Mouse (Mus musculus): ENCODE measurements at regions not wholly inside any gene's neighbourhood (a gene's known extent, or its start where the extent isn't known, plus 50 kb on each side); places are given as distances from the start of the nearest gene placed in this dataset.

GRCm38 (mm10) chr2:167821186-167821585, 110.7 kb upstream of the Ptpn1 start:
- no peak for ATAC-seq (ENCODE audit: low TSS enrichment)

DNA sequence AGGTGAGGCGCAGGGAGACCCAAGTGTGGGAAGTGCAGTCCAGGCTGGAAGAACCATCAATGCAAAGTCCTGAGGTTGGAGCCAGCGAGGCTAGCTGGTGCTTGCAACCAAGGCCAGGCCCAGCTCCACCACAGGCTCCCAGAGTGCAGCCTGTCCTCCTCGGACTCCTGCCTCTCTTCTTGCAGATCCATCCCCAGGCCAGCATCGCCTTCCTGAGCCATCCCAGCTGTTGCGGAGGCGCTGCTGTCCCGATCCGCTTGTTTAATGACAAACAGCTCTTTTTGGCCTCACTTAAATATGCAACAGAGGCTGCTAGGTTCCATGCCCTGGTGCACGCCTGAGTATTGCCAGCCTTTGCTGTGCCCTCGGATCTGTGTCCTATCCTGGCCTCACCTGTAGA, 113.1 kb upstream of the Ptpn1 start:
- no peak for ATAC-seq (ENCODE audit: low TSS enrichment)

GRCm38 (mm10) chr2:167817030-167817429, 114.8 kb upstream of the Ptpn1 start:
- ATAC-seq (ENCODE audit: low TSS enrichment): no peak; the same call in 1 of the 2 replicates

- no peak for ATAC-seq (ENCODE audit: low TSS enrichment)
Observed at GRCm38 (mm10) chr2:167815123-167815522, 116.7 kb upstream of the Ptpn1 start.

GRCm38 (mm10) chr2:167809256-167809655, 119.6 kb upstream of the Tmem189 start:
- no peak for ATAC-seq (ENCODE audit: low TSS enrichment)

- ATAC-seq (ENCODE audit: low TSS enrichment): no peak
Observed at GRCm38 (mm10) chr2:167805629-167806304, 116.1 kb upstream of the Tmem189 start.

DNA sequence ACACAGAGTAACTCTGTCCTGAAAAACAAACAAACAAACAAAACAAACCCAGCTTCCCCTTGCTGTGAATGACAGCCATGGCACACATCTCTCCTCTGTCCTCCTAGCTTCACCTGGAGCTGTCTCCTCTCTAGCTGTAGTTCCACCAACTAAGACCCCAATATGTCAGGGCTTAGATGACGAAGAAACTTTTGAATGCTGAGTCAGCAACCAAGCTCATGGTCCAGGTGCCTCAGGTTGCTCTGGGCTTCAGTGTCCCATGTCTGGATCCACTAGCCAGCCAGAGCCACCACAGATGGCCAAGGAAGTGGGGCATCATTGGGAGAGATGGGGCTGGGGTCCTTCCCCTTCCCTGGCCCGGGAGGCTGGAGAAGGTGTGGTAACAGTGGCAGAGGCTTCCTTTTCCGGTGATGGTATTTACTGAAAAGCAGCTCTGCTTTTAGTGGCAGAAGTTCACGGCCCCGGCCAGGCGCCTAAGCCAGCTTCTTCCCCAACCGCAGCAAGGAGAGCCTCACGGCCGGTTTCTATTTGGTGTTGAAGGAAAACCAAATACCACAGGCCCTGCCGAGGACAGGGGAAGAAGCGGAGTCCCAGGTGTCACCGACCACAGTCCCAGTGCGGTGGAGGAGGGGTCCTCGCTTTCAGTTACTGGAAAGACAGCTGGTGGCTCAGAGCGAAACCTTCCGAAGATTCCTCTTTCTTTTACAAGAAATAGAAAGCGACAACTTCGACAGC, 115.0 kb upstream of the Tmem189 start:
- no peak for ATAC-seq (ENCODE audit: low TSS enrichment)

- no peak for ATAC-seq (ENCODE audit: low TSS enrichment)
Observed at GRCm38 (mm10) chr2:167802494-167802893, 112.9 kb upstream of the Tmem189 start.

GRCm38 (mm10) chr2:167801389-167801788, 111.8 kb upstream of the Tmem189 start:
- ATAC-seq (ENCODE audit: low TSS enrichment): no peak

DNA sequence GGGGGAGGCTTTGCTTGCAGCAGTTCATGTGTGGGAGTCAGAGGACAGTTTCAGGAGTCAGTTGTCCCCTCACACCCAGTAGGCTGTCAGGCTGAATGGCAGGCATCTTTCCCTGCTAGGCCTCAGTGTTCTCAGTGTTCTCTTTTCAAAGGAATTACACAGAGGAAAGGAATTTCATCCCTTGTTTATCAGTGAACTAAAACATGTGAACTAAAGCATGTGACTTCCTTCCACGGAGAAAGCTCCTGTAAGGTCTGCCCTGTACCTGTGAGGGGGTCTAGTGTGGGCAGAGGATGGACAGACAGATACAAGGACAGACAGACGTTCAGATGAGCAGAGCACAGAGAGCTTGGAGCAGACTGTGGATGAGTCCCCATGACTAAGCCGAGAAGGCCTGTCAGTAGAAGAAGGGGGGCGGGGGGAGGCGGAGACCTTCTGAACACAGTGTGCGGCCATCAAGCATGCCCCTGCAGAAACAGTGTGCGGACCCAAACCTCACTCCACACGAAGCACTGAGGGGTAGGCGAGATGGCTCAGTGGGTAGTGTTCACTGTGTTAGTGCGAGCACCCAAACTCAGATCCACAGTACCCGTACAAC, 111.1 kb upstream of the Tmem189 start:
- ATAC-seq (ENCODE audit: low TSS enrichment): no peak

DNA sequence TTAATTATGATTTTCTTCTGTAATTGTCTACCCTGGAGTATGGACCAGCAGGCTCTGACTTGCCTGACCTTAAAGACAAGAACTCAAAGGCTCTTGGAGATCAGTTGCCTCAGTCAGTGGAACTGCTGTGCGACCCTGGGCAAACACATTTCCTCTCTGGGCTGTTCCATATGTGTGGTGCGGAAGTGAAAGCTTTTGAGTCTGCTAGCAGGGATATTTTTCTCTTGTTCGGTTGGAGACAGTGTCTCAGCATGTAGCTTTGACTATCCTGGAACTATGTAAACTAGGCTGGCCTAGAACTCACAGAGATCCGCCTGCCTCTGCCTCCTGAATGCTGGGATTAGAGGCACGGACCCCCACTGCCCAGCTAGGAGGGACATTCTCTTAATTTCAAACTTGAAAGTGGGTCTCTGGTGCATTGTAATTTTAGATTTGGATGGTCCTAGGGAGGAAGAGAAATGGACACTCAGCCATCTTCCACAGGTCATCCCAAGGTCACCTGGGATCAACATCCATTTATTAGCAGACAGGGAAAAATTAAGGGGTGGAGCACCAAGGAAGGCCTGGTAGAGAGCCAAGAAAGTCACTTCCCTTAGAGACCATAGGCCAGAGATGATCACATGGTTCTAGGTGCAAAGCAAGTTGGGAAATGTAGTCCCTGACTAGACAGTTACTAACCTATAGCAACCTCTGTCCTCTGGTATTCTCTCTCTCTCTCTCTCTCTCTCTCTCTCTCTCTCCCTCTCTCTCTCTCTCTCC, 110.2 kb upstream of the Tmem189 start:
- ATAC-seq (ENCODE audit: low TSS enrichment): peak; percentile 64; the same call in 1 of the 2 replicates

GRCm38 (mm10) chr2:167798969-167799513, 109.4 kb upstream of the Tmem189 start:
- no peak for ATAC-seq (ENCODE audit: low TSS enrichment)

DNA sequence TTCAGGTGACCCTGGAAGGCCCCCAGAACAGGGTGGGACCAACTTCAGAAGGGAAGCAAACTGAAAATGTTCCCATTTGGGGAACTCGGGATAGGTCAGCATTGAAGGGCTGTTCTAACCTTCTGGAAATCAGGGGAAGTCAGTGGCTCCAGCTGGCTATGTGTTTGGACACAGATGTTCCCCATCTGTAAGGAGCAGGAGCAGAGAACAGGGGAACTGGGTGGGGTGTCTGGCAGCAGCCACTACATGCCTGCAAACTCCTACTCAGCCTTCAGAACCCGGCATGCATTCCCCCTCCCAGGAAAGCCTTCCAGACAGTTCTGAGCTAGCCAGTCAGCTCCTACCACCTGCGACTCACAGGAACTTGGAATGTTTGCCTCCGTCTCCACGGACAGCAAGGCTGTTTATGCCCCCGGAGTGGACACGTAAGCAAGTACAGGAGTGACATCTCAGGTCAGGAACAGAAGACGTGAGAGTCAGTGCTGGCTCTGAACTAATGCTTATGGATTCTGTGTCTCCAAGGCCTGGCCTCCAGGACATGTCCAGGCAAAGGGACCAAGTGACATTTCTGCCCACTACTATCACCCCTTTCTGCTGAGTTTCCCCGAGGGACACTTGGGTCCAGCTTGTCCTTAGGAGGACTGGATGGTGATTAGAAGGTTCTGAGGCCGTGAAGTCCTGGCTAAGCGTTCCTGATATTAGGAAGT, 108.6 kb upstream of the Tmem189 start:
- ATAC-seq (ENCODE audit: low TSS enrichment): no peak

GRCm38 (mm10) chr2:167795491-167795890, 105.9 kb upstream of the Tmem189 start:
- no peak for ATAC-seq (ENCODE audit: low TSS enrichment)

DNA sequence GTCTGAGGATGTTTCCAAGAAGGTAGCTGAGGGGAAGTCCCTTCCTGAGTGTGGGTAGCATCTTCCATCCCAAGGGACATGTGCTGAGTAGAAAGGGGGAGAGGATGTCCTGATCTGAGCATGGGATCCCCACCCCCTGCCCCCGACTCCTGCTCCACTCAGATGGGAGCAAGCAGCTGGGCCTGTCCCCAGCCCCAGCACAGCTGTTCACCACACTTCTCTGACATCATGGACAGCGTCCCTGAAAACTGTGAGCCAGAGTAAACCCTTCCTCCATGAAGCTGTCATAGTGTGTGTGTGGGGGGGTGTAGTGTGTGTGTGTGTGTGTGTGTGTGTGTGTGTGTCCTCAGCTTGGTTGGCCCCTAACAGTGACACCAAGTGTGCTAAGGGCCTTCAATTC, 104.3 kb upstream of the Tmem189 start:
- ATAC-seq (ENCODE audit: low TSS enrichment): no peak

DNA sequence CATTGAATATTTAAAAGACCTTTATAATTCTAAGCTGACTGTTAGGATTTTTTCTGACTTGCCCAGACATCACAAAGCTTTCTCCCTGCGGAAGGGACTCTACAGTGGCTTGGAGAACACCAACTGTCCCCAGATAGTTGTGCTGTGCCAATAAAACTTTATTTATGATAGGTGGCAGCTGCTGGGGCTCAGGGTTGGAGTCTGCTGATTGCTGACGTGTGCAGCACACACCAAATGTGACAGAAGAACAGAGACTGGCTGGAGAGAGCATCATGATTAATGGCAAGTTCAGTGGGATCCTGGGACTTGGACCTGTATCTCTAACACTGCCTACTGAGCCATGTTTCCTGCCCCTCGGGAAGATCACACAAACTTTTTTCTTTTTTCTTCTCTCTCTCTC, 103.1 kb upstream of the Tmem189 start:
- ATAC-seq (ENCODE audit: low TSS enrichment): no peak

DNA sequence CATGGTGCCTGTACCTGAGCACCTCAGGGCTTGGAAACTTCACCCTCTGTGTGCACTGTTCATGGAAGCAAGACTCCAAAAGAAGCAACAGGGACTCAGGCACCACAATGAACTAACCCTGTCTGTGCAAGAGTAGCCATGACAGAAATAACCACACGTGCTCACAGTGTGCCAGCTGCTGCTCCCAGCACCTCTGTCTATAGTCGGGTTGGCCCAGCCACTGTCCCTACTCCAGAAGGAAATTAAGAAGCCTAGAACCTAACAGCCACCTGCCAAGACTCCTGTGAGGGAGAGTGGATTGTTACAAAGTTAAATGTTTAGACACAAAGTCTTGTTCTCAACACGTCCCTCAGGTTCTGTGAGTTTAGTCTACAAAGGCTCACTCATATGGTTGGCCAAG, 102.7 kb upstream of the Tmem189 start:
- ATAC-seq (ENCODE audit: low TSS enrichment): no peak

- ATAC-seq (ENCODE audit: low TSS enrichment): peak; percentile 70; the same call in 1 of the 2 replicates
Observed at GRCm38 (mm10) chr2:167789471-167789923, 99.9 kb upstream of the Tmem189 start.

- ATAC-seq (ENCODE audit: low TSS enrichment): no peak
Observed at GRCm38 (mm10) chr2:167786951-167787350, 97.3 kb upstream of the Tmem189 start.

- no peak for ATAC-seq (ENCODE audit: low TSS enrichment)
Observed at GRCm38 (mm10) chr2:167784353-167784752, 94.7 kb upstream of the Tmem189 start.

DNA sequence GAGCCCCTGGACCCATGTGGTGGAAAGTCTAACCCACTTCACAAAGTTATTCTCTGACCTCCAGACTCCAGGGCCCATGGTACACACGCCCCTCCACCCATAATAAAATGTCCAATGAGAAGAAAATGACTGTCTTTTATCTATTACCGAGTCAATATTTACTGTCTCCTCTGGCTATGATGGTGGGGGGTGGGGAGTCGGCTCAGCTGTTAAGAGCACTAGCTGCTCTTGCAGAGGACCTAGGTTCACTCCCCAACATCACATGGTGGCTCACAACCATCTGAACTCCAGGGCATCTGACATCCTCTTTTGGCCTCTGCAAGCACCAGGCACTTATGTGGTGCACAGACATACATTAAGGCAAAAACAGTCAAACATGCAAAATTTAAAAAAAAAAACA, 93.8 kb upstream of the Tmem189 start:
- ATAC-seq (ENCODE audit: low TSS enrichment): no peak

Measured in frontal cortex, adult (tissue).